Mouse (Mus musculus) MEL (cell line): Measurements from ENCODE around the gene Lap3. TPM values are rescaled to one million over a fixed set of nuclear protein-coding genes. Genes with fewer than 3 reads are reported as not detected.

Experiments
- DNase-seq: peaks from one replicate; pipeline ENCODE4 v3.0.0; 2011; ENCODE audit warnings: low read depth, low spot score
- H3K27ac ChIP-seq: 2 replicates; pipeline ENCODE4 v1.5.1; 2012; ENCODE audit warnings: low read depth, mild to moderate bottlenecking, control low read depth, low read length, moderate library complexity; ENCODE audit not compliant: control insufficient read depth
- H3K27me3 ChIP-seq, 2 experiments: fragments of 150-350 bp in 1 of 2; sonication (generic) in 1 of 2; 2 replicates each; pipeline ENCODE4 v1.6.1; 2012; ENCODE audit warnings: low read length in 2 of 2, mild to moderate bottlenecking in 2 of 2, improper control_type of control experiment in 1 of 2, moderate library complexity in 1 of 2; ENCODE audit not compliant: insufficient read depth in 2 of 2, control insufficient read depth in 1 of 2
- H3K36me3 ChIP-seq, 2 experiments: 2 replicates each; pipeline ENCODE4 v1.6.1; 2012 to 2014; ENCODE audit warnings: low read length in 2 of 2, improper control_type of control experiment in 1 of 2, inconsistent platforms in 1 of 2, mild to moderate bottlenecking in 1 of 2; ENCODE audit not compliant: insufficient read depth in 2 of 2, control insufficient read depth in 1 of 2
- H3K4me1 ChIP-seq, 2 experiments: fragments of 150-350 bp in 1 of 2; sonication (generic) in 1 of 2; 2 replicates each; pipeline ENCODE4 v1.6.1; 2012; ENCODE audit warnings: low read length in 2 of 2, improper control_type of control experiment in 1 of 2, mild to moderate bottlenecking in 1 of 2; ENCODE audit not compliant: insufficient read depth in 2 of 2, control insufficient read depth in 1 of 2
- H3K4me3 ChIP-seq, 2 experiments: fragments of 150-350 bp in 1 of 2; sonication (generic) in 1 of 2; 2 replicates each; pipeline ENCODE4 v1.5.1; 2012; ENCODE audit warnings: low read depth in 2 of 2, low read length in 2 of 2, mild to moderate bottlenecking in 2 of 2, moderate library complexity in 2 of 2, control low read depth in 1 of 2, improper control_type of control experiment in 1 of 2; ENCODE audit not compliant: control insufficient read depth in 1 of 2, insufficient read depth in 1 of 2
- H3K79me2 ChIP-seq: 2 replicates; pipeline ENCODE4 v1.6.1; 2012; ENCODE audit warnings: mild to moderate bottlenecking, low read length, moderate library complexity; ENCODE audit not compliant: control insufficient read depth, poor library complexity, insufficient read depth
- H3K9ac ChIP-seq: 2 replicates; pipeline ENCODE4 v1.6.1; 2012; ENCODE audit warnings: low read depth, mild to moderate bottlenecking, control low read depth, low read length, moderate library complexity; ENCODE audit not compliant: control insufficient read depth, poor library complexity, severe bottlenecking
- H3K9me3 ChIP-seq: fragments of 150-350 bp; sonication (generic); replicated peaks from 2 replicates; pipeline ENCODE4 v1.6.1; 2012; ENCODE audit warnings: mild to moderate bottlenecking, low read length, improper control_type of control experiment, moderate library complexity; ENCODE audit not compliant: insufficient read depth
- BHLHE40 ChIP-seq: IDR thresholded peaks from 2 replicates; pipeline ENCODE4 v1.6.1; 2012; ENCODE audit warnings: low read depth, mild to moderate bottlenecking, inconsistent platforms, low read length, improper control_type of control experiment, borderline replicate concordance
- CHD1 ChIP-seq: IDR thresholded peaks from 2 replicates; pipeline ENCODE4 v1.6.1; 2012; ENCODE audit warnings: low read depth, mild to moderate bottlenecking, inconsistent platforms, low read length, improper control_type of control experiment
- CHD2 ChIP-seq: IDR thresholded peaks from 2 replicates; pipeline ENCODE4 v1.6.1; 2011; ENCODE audit warnings: low read length, improper control_type of control experiment
- CTCF ChIP-seq, 3 experiments: IDR thresholded peaks in 2 of 3; conservative IDR thresholded peaks in 1 of 3; 2 replicates each; pipeline ENCODE4 v1.5.1; 2011 to 2012; ENCODE audit warnings: low read length in 3 of 3, low read depth in 2 of 3, mild to moderate bottlenecking in 2 of 3, improper control_type of control experiment in 1 of 3, inconsistent platforms in 1 of 3, mixed read lengths in 1 of 3, moderate library complexity in 1 of 3; ENCODE audit not compliant: control insufficient read depth in 1 of 3, insufficient read depth in 1 of 3, poor library complexity in 1 of 3, severe bottlenecking in 1 of 3
- E2F4 ChIP-seq: IDR thresholded peaks from 2 replicates; pipeline ENCODE4 v1.6.1; 2011; ENCODE audit warnings: low read depth, low read length, improper control_type of control experiment, borderline replicate concordance
- GABPA ChIP-seq: IDR thresholded peaks from 2 replicates; pipeline ENCODE4 v1.6.1; 2012; ENCODE audit warnings: low read depth, mild to moderate bottlenecking, inconsistent platforms, low read length, improper control_type of control experiment, moderate library complexity
- GATA1 ChIP-seq: IDR thresholded peaks from 2 replicates; pipeline ENCODE4 v1.6.1; 2011; ENCODE audit warnings: low read depth, low read length, improper control_type of control experiment
- HCFC1 ChIP-seq: IDR thresholded peaks from 2 replicates; pipeline ENCODE4 v1.6.1; 2012; ENCODE audit warnings: low read depth, mild to moderate bottlenecking, inconsistent platforms, low read length, improper control_type of control experiment, moderate library complexity
- MAZ ChIP-seq: IDR thresholded peaks from 2 replicates; pipeline ENCODE4 v1.6.1; 2012; ENCODE audit warnings: low read depth, mild to moderate bottlenecking, inconsistent platforms, low read length, improper control_type of control experiment
- MXI1 ChIP-seq: IDR thresholded peaks from 2 replicates; pipeline ENCODE4 v1.6.1; 2011; ENCODE audit warnings: mild to moderate bottlenecking, low read depth, low read length, improper control_type of control experiment
- MYC ChIP-seq: IDR thresholded peaks from 2 replicates; pipeline ENCODE4 v1.6.1; 2011; ENCODE audit warnings: low read depth, mild to moderate bottlenecking, low read length, improper control_type of control experiment, moderate library complexity
- NELFE ChIP-seq: IDR thresholded peaks from 2 replicates; pipeline ENCODE4 v1.6.1; 2011; ENCODE audit warnings: low read depth, low read length, improper control_type of control experiment
- POLR2A ChIP-seq, 2 experiments: IDR thresholded peaks; 2 replicates each; pipeline ENCODE4 v1.6.1; 2011 to 2012; ENCODE audit warnings: low read length in 2 of 2, mild to moderate bottlenecking in 2 of 2, control low read depth in 1 of 2, improper control_type of control experiment in 1 of 2, low read depth in 1 of 2, moderate library complexity in 1 of 2; ENCODE audit not compliant: control insufficient read depth in 1 of 2, insufficient read depth in 1 of 2, poor library complexity in 1 of 2
- RAD21 ChIP-seq: IDR thresholded peaks from 2 replicates; pipeline ENCODE4 v1.6.1; 2011; ENCODE audit warnings: mild to moderate bottlenecking, low read depth, low read length, improper control_type of control experiment
- TAL1 ChIP-seq: IDR thresholded peaks from 2 replicates; pipeline ENCODE4 v1.6.1; 2012; ENCODE audit warnings: mild to moderate bottlenecking, inconsistent platforms, low read length, moderate library complexity, mixed read lengths
- TBP ChIP-seq: IDR thresholded peaks from 2 replicates; pipeline ENCODE4 v1.8.0; 2011; ENCODE audit warnings: low read depth, low read length, improper control_type of control experiment
- TCF12 ChIP-seq: IDR thresholded peaks from 2 replicates; pipeline ENCODE4 v1.6.1; 2014; ENCODE audit warnings: low read depth, mild to moderate bottlenecking, inconsistent platforms, low read length, improper control_type of control experiment, moderate library complexity
- UBTF ChIP-seq: IDR thresholded peaks from 2 replicates; pipeline ENCODE4 v1.6.1; 2012; ENCODE audit warnings: low read depth, mild to moderate bottlenecking, inconsistent platforms, low read length, improper control_type of control experiment, moderate library complexity, borderline replicate concordance; ENCODE audit not compliant: insufficient read depth
- USF1 ChIP-seq: IDR thresholded peaks from 2 replicates; pipeline ENCODE4 v1.6.1; 2014; ENCODE audit warnings: low read depth, mild to moderate bottlenecking, inconsistent platforms, low read length, improper control_type of control experiment, moderate library complexity
- ZMIZ1 ChIP-seq: IDR thresholded peaks from 2 replicates; pipeline ENCODE4 v1.6.1; 2012; ENCODE audit warnings: low read depth, mild to moderate bottlenecking, inconsistent platforms, low read length, improper control_type of control experiment, moderate library complexity
- ZNF384 ChIP-seq: IDR thresholded peaks from 2 replicates; pipeline ENCODE4 v1.6.1; 2012; ENCODE audit warnings: low read depth, mild to moderate bottlenecking, inconsistent platforms, low read length, improper control_type of control experiment
- polyA plus RNA-seq, 2 experiments: library from polyadenylated mRNA; stranded (reverse) in 1 of 2; unstranded in 1 of 2; fragments of >175 nt in 1 of 2; fragments of >200 nt in 1 of 2; gene quantifications; 2 replicates each; pipeline versions ENCODE4 v1.2.1 to v1.2.4; 2012; ENCODE audit warnings: low replicate concordance in 2 of 2, low read depth in 1 of 2; ENCODE audit not compliant: insufficient read length in 2 of 2, insufficient read depth in 1 of 2, missing spikeins in 1 of 2
- total RNA-seq: library from RNA; depleted of rRNA; stranded (reverse); fragments of 300-350 nt; gene quantifications from 2 replicates; pipeline ENCODE4 v1.2.3, GENCODE M21; 2012

The Lap3 gene
- total and polyA plus RNA-seq, 3 experiments = 172 to 213 (median 205) TPM

GRCm38 (mm10) chr5:45449206-45449605 lies 44.0 kb upstream of the Lap3 start:
- Histone ChIP-seq H3K27me3 (no peaks in the 10 kb centered on the region), H3K79me2 (peaks cover 14% of the 10 kb centered on the region), H3K4me1 (peaks cover 0 to 20% of the 10 kb centered on the region in 2 experiments), H3K36me3 (peaks cover 3 to 16% of the 10 kb centered on the region in 2 experiments; a peak in 3 of 4 replicates), H3K9ac (peak overlapping the region; percentile 71), H3K27ac (peak overlapping the region; percentile 12; the same call in 1 of the 2 replicates), H3K4me3 (peak overlapping the region; percentile 71 to 89), H3K9me3 (no peaks in the 10 kb centered on the region)
- no peak for TF ChIP-seq BHLHE40
- TF ChIP-seq GATA1 = no peak
- no peak for TF ChIP-seq E2F4
- 0 out of 2 replicates have a peak, but pooled peaks have one; percentile 81 for TF ChIP-seq CHD1
- TF ChIP-seq CTCF (IDR thresholded peaks at IDR 0.05 in 2 of 3, conservative IDR thresholded peaks at IDR 0.05 in 1 of 3; ENCODE audit: control insufficient read depth in 1 of 3, insufficient read depth in 1 of 3, low read depth in 2 of 3, low read length in 3 of 3, poor library complexity in 1 of 3, severe bottlenecking in 1 of 3) = no peak
- TF ChIP-seq POLR2A (IDR thresholded peaks at IDR 0.05; ENCODE audit: control insufficient read depth in 1 of 2, insufficient read depth in 1 of 2, low read depth in 1 of 2, low read length in 2 of 2, poor library complexity in 1 of 2) = no peak
- 0 out of 2 replicates have a peak, but pooled peaks have one; percentile 9 for TF ChIP-seq USF1
- no peak for TF ChIP-seq CHD2
- TF ChIP-seq MAZ = no peak
- no peak for TF ChIP-seq TAL1
- no peak for TF ChIP-seq GABPA
- TF ChIP-seq ZMIZ1 = no peak
- no peak for TF ChIP-seq NELFE
- TF ChIP-seq MXI1 = no peak
- no peak; the same call in 1 of the 2 replicates for TF ChIP-seq MYC
- TF ChIP-seq TBP = no peak
- TF ChIP-seq ZNF384 = no peak
- 0 out of 2 replicates have a peak, but pooled peaks have one; percentile 48 for TF ChIP-seq UBTF
- TF ChIP-seq TCF12 = 0 out of 2 replicates have a peak, but pooled peaks have one; percentile 7
- TF ChIP-seq RAD21 = no peak
- TF ChIP-seq HCFC1 = 0 out of 2 replicates have a peak, but pooled peaks have one; percentile 11
- peak; percentile 74 for DNase-seq
